Mouse (Mus musculus) heart, embryonic 14.5 days (tissue): ENCODE data around the gene Pam16. TPM values are rescaled to one million over a fixed set of nuclear protein-coding genes. Genes with fewer than 3 reads are reported as not detected.

Source experiments
- ATAC-seq: fragments of 200-750 bp; cut with Nextera tagmentation; 2 replicates; pipeline ENCODE4 v1.8.0; 2017; ENCODE audit warnings: low read depth, moderate TSS enrichment; ENCODE audit not compliant: insufficient number of reproducible peaks, insufficient read depth, low FRiP score
- H3K27ac ChIP-seq, 2 experiments: fragments of 200-500 bp in 1 of 2; fragments of 300-500 bp in 1 of 2; sonication (generic) in 1 of 2; replicated peaks in 1 of 2; 2 replicates each; pipeline ENCODE4 v1.5.1; 2012 to 2014; ENCODE audit warnings: low read depth in 2 of 2, low read length in 2 of 2, control low read depth in 1 of 2, mild to moderate bottlenecking in 1 of 2, mixed read lengths in 1 of 2; ENCODE audit not compliant: control insufficient read depth in 1 of 2, insufficient read depth in 1 of 2
- H3K27me3 ChIP-seq: fragments of 300-500 bp; sonication (generic); 2 replicates; pipeline ENCODE4 v1.6.1; 2014; ENCODE audit warnings: mild to moderate bottlenecking, low read length, control low read depth; ENCODE audit not compliant: control insufficient read depth, insufficient read depth
- H3K36me3 ChIP-seq: fragments of 300-500 bp; sonication (generic); 2 replicates; pipeline ENCODE4 v1.6.1; 2014; ENCODE audit warnings: mild to moderate bottlenecking, control low read depth, low read length, mixed read lengths; ENCODE audit not compliant: control insufficient read depth, insufficient read depth
- H3K4me1 ChIP-seq, 2 experiments: fragments of 200-500 bp in 1 of 2; fragments of 300-500 bp in 1 of 2; sonication (generic) in 1 of 2; 2 replicates each; pipeline ENCODE4 v1.6.1; 2012 to 2014; ENCODE audit warnings: low read length in 2 of 2, control low read depth in 1 of 2, mixed read lengths in 1 of 2; ENCODE audit not compliant: control insufficient read depth in 2 of 2, insufficient read depth in 2 of 2
- H3K4me2 ChIP-seq: fragments of 300-500 bp; sonication (generic); 2 replicates; pipeline ENCODE4 v1.6.1; 2014; ENCODE audit warnings: mild to moderate bottlenecking, low read length
- H3K4me3 ChIP-seq, 2 experiments: fragments of 200-500 bp in 1 of 2; fragments of 300-500 bp in 1 of 2; sonication (generic) in 1 of 2; 2 replicates each; pipeline ENCODE4 v1.5.1; 2012 to 2014; ENCODE audit warnings: low read length in 2 of 2, mild to moderate bottlenecking in 2 of 2, control low read depth in 1 of 2, low read depth in 1 of 2, moderate library complexity in 1 of 2; ENCODE audit not compliant: control insufficient read depth in 1 of 2, insufficient read depth in 1 of 2
- H3K9ac ChIP-seq: fragments of 300-500 bp; sonication (generic); 2 replicates; pipeline ENCODE4 v1.6.1; 2014; ENCODE audit warnings: mild to moderate bottlenecking, low read length
- H3K9me3 ChIP-seq: fragments of 300-500 bp; sonication (generic); 2 replicates; pipeline ENCODE4 v1.6.1; 2016; ENCODE audit warnings: low read length, control low read depth; ENCODE audit not compliant: control insufficient read depth
- WGBS: fragments of 180-500 bp; shearing (Covaris S2); extraction: QIAGEN DNeasy Blood & Tissue Kit; methylation state at CpG from one replicate; pipeline ENCODE4 v1.1.7; 2014; 5-methylcytosine and 5-hydroxymethylcytosine counted together
- polyA plus RNA-seq: library from polyadenylated mRNA; unstranded; fragments of >200 nt; fragmentation: Nextera tagmentation; extraction: Ambion mirVana; gene quantifications from 2 replicates; pipeline ENCODE4 v1.2.1, GENCODE M21; 2014

The Pam16 gene
- polyA plus RNA-seq, 1 experiment from 2014 or later = 165 TPM

DNA sequence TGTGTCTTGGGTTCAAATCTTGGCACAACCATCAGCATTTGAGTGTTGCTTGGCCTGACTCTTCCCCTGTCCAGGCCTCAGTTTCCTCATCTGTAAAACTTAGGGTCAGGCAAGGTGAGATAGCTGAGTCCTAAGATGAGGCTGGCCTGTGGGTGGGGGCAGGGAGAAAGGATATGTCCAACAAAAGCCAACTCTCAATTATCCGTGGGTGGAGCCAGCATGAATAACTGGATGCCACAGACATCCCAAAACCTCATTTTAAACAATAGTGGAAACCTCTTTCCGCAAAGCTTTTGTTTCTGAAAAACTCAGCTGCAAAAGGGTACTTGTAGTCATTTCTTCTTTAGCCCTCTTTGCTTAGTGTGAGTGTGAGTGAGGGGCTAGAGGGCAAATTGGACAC lies 28.0 kb downstream of the Pam16 start:
- H3K9ac ChIP-seq = peak overlapping the region; percentile 96
- peak overlapping the region in 1 of 2 experiments; percentile 96; a peak in 1 of 4 replicates for H3K27ac ChIP-seq
- WGBS = 71% methylated on average over 2 of the region's 2 CpGs

DNA sequence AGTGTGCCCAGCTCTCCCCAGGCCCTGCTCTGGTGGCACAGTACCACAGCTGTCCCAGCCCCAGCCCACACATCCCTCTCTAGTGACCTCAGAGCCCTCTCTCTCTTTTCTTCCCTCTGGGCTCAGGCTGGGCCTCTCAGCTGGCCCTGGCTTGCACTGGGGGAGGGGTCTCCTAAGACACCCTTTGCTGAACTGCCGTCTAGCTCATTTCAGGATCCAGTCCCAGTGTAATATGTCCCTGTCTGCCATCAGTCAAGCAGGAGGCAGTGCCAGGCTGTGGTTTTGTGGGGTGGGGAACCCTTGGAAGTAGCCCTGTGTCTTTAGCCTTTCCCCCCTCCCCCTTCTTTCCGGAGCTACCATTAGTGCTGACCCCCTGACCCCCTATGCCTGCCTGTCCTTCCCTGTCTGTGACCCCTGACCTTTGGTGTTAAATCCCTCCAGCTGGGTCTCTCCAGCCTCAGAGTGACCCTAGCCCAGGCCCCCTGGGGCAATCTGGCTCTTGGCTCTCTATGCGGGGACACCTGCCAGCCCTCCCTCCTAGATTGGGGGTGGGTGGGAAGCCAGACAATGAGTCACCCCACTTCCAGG lies 28.6 kb downstream of the Pam16 start:
- no peaks in the 10 kb centered on the region for H3K27me3 ChIP-seq
- WGBS = 29% methylated on average over 3 of the region's 3 CpGs
- H3K4me3 ChIP-seq = peak overlapping the region; percentile 76 to 85
- peaks cover 2% of the 10 kb centered on the region for H3K36me3 ChIP-seq
- H3K9me3 ChIP-seq = no peaks in the 10 kb centered on the region
- no peak for ATAC-seq
- peaks cover 62 to 65% of the 10 kb centered on the region in 2 experiments for H3K4me1 ChIP-seq
- H3K4me2 ChIP-seq = peak overlapping the region; percentile 91
- H3K9ac ChIP-seq = peak overlapping the region; percentile 96
- H3K27ac ChIP-seq = peak overlapping the region; percentile 40 to 96

More for the DNA sequence above, 28.0 kb downstream of the Pam16 start:
- no peaks in the 10 kb centered on the region for H3K27me3 ChIP-seq
- peak overlapping the region; percentile 91 for H3K4me2 ChIP-seq
- H3K4me3 ChIP-seq = no peak overlapping the region
- no peak for ATAC-seq
- H3K36me3 ChIP-seq = no peaks in the 10 kb centered on the region
- H3K9me3 ChIP-seq = no peaks in the 10 kb centered on the region
- peaks cover 67 to 71% of the 10 kb centered on the region in 2 experiments for H3K4me1 ChIP-seq

- 8% methylated on average over 5 of the region's 5 CpGs for WGBS
- peak overlapping the region; percentile 76 to 85 for H3K4me3 ChIP-seq
- no peak for ATAC-seq
- H3K4me1 ChIP-seq = peaks cover 55 to 58% of the 10 kb centered on the region in 2 experiments
- peak overlapping the region; percentile 91 for H3K4me2 ChIP-seq
- no peaks in the 10 kb centered on the region for H3K27me3 ChIP-seq
- no peaks in the 10 kb centered on the region for H3K9me3 ChIP-seq
- peak overlapping the region; percentile 96 for H3K9ac ChIP-seq
- peak overlapping the region; percentile 82 to 96 for H3K27ac ChIP-seq
- peaks cover 8% of the 10 kb centered on the region for H3K36me3 ChIP-seq
These were observed 29.2 kb downstream of the Pam16 start for GRCm38 (mm10) chr16:4595527-4595963.

GRCm38 (mm10) chr16:4594814-4595526 lies 29.8 kb downstream of the Pam16 start:
- Histone ChIP-seq H3K36me3 (peaks cover 14% of the 10 kb centered on the region), H3K27me3 (no peaks in the 10 kb centered on the region), H3K4me2 (peak overlapping the region; percentile 91), H3K4me3 (peak overlapping the region; percentile 76 to 85), H3K27ac (peak overlapping the region; percentile 82 to 96), H3K9ac (peak overlapping the region; percentile 96), H3K9me3 (no peaks in the 10 kb centered on the region), H3K4me1 (peaks cover 50 to 53% of the 10 kb centered on the region in 2 experiments)
- peak; percentile 2; the same call in 1 of the 2 replicates for ATAC-seq
- under 1% methylated on average over 35 of the region's 52 CpGs for WGBS

DNA sequence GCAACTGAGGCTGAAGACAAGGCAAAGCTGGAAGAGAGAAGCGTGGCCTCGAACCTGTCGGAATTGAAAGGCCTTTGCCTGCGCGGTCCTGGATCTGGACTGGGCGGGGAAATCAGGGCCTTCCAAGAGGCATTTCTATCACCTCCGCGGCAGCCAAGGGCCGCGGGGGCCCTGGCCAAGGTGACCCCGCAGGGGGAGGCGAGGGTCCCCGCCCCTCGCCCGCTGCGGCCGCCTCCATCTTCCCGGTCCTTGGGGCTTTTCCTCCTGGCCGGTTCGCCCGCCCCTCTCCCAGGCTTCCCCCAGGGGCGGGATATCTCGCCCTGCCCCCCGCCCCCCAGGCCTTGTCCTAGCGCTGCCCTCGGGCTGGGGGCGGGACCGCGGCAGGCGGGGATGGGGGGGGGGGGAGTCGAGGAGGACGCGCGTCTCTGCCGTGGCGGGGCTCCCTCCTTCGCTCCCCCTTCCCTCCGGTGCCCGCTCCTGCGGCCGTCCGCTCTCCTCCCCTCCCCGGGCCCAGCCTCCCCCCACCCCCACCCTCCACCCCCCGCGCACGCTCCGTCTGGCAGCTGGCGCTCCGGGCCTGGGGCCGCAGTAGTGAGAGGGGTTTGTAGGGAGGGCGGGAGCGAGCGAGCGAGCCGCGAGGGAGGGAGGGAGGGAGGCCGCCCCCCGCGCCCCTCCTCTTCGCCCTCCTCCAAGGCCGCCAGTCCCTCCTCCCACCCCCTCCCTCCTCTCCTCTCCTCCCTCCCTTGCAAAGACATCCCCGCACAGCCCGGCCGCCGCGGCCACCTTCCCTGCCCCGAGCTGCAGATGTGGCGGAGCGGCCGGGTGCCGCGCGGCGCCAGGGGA lies 30.6 kb downstream of the Pam16 start, which contains the start of gene Glis2:
TSS of gene Glis2 (plus strand) at position 743 of the 843 bp plus-strand sequence.
- ATAC-seq = peak; percentile 86
- Histone ChIP-seq H3K27me3 (no peaks in the 10 kb centered on the region), H3K9me3 (no peaks in the 10 kb centered on the region), H3K4me3 (peak within 1 kb of the TSS; percentile 76 to 85), H3K4me1 (peaks cover 44 to 46% of the 10 kb centered on the region in 2 experiments), H3K36me3 (peaks cover 21% of the 10 kb centered on the region), H3K9ac (peak within 1 kb of the TSS; percentile 96), H3K4me2 (peak within 1 kb of the TSS; percentile 91), H3K27ac (peak within 1 kb of the TSS; percentile 94 to 96)
- WGBS = 0% methylated on average over 27 of the region's 74 CpGs

- peak overlapping the region; percentile 94 to 96 for H3K27ac ChIP-seq
- ATAC-seq = no peak
- H3K4me1 ChIP-seq = peaks cover 34 to 36% of the 10 kb centered on the region in 2 experiments
- peaks cover 21% of the 10 kb centered on the region for H3K36me3 ChIP-seq
- peak overlapping the region; percentile 96 for H3K9ac ChIP-seq
- H3K27me3 ChIP-seq = no peaks in the 10 kb centered on the region
- 14% methylated on average over 32 of the region's 32 CpGs for WGBS
- H3K4me3 ChIP-seq = peak overlapping the region; percentile 64 to 85
- H3K4me2 ChIP-seq = peak overlapping the region; percentile 91
- H3K9me3 ChIP-seq = no peaks in the 10 kb centered on the region
These were observed 31.6 kb downstream of the Pam16 start for GRCm38 (mm10) chr16:4592909-4593875.
